Mouse (Mus musculus) left cerebral cortex, adult 18-20 months (tissue): ENCODE measurements at regions not wholly inside any gene's neighbourhood (a gene's known extent, or its start where the extent isn't known, plus 50 kb on each side); places are given as distances from the start of the nearest gene placed in this dataset.

Experiments
- DNase-seq, 2 experiments: peaks; one replicate each; pipeline ENCODE4 v3.0.0; 2021 to 2022; ENCODE audit warnings: low spot score in 2 of 2, mixed read lengths in 1 of 2

DNA sequence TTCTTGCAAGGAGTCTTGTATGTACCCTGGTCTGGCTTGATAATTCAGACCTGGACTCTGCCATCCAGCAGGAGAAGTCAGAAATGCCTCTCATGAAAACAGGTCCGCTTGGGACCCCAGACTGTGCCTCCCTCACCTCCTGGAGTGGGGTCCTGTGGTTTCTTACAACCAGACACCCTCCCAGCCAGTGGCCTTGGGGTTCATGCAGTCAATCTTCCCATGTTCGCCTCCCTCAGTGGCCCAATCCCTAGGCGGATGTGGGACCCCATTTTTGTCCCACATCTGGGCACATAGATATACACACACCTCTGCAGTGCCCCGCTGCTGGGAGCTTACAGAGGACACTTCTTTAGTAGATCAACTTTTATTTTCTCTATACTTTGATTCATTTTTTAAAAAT lies 217.7 kb downstream of the Lrfn2 start:
- no peak for DNase-seq

DNA sequence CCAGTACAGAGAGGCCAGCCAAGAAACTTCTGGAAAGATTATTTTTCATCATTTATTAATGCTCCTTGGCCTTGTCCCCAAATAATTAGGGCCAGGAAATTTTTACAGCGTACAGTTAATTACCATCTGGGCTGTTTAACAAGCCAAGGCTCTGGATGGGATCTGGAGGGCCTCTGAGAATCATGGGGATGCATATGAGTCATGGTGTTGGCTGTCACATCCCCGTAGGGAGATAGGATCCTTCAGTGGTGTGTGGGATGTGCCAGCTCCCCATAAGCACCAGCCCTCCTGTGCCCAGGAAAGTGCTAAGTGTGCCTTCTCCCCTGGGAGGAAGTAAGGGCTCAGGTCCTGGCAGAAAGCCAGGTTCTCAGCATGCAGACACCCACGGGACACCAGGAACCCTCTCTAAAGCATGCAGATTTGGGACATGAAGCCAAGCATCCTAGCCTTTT lies 218.8 kb downstream of the Lrfn2 start:
- DNase-seq = peak; percentile 48 to 55

DNA sequence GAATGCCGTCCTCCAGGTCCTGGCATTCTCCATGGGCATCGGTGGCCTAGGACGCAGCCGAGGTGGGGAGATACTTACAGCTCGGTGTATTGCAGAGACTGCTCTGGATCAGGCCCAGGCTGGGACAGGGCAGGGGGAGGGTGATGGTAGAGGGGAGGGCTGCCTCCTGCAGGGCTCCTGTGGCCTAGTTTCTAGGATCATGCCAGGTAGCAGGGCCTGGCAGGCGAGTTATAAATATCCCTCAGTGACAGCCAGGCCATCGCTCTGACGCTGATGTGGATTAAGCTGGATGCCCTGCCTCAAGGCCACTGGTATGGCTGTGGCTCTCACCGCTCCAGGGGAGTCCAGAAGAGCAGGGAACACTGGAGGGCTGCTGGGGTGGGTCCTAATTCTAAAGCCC lies 221.8 kb downstream of the Lrfn2 start:
- no peak for DNase-seq

- DNase-seq = no peak
Observed at GRCm38 (mm10) chr17:49155001-49155515, 222.9 kb downstream of the Lrfn2 start.

DNA sequence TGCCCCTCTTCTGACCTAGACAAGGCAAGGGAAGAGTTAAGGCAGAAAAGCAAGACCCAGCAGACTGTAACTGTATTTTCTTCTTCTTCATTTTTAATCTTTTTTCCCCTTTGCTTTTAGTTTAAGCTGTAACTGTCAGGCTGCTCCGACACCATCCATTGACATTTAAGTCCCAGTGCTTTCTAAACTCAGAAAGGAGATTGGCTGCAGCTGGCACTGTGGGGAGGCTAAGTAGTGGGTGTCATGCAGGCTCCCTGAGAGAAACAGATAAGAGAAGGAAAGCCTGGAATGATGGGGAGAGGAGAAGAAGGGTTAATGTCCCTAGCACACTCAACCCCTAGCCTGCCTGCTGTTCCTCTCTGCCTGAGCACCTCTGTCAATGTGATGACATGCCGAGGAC lies 225.4 kb downstream of the Lrfn2 start:
- DNase-seq = peak in 1 of 2 experiments; percentile 21

DNA sequence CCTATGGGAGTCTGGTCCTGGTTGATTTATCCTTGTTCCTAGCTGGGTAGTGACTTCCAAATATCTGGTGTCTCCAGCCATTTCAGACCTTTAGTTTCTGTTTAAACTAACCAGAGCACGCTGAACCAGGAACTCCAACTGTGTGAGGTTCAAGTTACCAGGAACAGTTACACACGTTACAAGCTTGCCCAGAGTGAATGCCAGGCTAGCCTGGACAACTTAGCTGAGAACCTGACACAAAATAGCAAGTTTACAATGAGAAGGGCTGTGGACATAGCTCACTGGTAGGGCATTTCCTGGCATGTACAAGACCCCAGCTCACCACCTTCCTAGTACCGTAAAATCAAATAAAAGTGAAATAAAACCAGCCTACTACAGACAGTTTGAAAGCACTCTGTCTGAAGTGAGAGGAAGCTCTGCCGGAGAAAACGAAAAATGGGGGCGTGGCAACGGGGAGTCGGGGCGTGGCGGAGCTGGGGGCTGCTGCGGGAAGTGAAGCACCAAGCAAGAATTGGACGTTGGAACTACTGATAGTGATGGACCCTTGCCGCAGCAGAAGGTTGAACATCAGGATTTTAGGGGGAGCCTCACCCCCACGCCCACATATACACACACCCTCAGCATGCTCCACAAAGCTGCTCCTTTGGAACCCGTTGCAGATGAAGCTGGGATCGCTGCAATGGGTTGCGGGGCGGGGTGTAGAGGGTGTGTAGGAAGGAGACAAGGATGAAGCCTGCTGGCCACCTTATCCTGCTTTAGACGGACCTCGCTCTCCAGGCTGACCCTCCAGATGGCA lies 239.3 kb downstream of the Lrfn2 start:
- peak in 1 of 2 experiments; percentile 34 for DNase-seq

DNA sequence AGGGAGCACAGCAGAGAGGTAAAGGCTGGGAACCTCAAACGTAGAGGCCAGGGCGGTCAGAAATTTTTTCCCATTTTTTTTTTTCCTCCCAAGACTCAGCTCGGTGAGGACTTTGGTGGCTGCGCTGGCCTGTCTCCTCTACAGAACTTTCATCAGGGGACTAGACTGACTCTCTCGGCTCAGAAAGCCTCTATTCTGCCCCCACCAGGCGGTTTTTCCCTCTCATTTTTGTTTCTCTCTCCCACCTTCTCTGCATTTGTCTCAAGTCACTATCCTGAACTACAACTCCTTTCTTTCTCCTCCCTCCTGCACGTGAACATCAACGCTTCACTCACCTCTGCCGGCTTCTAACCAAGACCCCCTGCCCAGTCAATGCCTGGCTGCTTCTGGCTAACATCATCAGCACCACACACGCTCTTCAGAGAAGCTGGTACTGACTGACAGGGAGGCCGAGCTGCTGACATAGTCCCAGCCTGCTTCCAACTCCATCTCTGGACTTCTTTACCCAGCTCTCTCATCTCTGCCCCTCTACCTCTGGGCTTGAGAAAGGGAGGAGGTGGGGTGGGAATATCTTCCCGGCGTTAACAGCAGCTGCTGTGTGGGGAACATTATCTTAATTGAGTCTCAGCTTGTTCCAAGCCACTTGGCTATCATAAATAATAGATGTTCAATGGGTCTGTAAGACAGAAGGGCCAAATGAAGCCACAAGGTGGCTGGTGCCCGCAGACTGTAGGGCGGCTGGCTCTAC lies 240.0 kb downstream of the Lrfn2 start:
- DNase-seq = peak; percentile 22 to 29

GRCm38 (mm10) chr17:49172800-49173150 lies 240.6 kb downstream of the Lrfn2 start:
- no peak for DNase-seq

DNA sequence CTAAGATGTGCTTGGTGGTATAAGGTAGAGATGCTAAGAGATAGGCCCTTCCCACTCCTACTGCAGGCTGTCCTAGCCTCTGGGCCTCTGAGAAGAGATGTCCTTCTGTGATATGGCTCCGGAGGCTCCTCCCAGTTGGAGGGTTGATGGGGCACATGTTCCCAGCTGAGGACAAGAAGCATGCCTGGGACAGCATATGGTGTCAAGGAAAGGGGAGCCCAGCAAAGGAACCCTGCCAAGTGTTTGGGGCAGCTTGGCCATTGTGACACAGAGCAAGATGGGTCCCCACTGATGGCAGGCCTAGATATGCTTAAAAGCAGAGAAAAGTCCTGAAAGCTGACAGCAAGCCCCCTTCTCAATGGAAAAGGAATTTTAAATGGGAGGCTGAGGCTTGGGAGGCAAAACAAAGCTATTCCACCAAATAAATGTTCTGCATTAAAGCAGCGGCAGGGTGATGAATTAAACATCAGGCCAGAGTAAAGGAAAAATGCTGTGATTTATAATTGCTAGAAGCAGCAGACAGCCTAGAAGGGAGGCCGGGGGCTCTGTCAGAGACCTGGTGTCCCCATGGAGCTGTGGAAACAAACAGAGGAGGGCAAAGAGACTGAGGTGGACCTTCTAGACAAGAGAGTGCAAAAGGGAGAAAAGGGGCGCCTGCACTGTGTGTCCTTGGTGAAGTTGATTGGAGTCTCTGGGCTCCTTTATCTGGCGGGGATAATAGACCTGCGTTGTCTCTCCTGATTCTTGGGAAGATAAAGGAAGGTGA lies 246.0 kb downstream of the Lrfn2 start:
- no peak for DNase-seq

- peak; percentile 26 to 57 for DNase-seq
Observed at GRCm38 (mm10) chr17:49182485-49182884, 245.7 kb upstream of the Mocs1 start.

DNA sequence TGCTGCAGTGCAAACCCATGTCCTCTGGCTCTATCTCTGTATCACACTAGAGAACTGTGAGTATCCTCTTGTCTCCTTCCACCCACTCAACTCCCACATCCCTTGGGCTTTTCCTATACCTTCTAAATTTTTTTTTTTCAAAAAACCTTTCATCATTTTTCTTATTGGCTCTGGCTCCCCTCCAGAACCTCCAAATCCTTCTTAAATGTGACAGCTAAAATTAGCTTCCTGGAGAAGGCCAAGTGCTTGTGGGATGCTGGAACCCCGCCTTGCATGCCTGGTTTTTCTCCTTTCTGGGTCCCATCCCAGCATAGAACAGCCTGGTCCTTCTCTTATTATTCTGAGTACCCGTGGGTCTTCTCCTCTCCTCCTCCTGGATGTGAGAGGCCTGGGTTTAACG lies 244.2 kb upstream of the Mocs1 start:
- DNase-seq = peak; percentile 48 to 55

DNA sequence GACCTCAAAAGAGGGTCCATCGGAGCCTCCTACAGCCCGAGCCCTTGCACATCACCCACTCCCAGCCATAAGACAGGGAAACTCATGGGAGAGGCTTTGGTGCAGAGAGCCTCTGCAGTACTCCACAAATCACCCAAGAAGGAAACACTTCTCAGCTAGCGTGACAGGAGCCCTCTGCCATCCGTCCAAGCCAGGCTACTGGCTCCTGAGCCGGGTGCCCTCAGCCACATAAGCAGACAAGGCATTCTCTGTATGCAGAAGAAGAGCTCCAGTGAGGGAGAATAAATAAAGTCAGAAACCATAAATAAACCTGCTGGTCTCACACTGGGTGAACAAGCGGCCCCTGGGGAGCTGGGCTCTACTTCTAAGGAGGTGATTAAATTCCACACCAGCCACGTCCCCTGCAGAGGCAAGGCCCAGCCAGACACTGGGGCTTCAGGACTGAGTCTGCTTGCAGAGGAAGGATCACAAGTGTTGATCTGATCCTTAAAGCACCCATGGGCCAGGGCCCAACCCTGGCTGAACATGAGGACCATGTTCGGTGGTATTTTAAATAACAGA lies 243.0 kb upstream of the Mocs1 start:
- DNase-seq = no peak

DNA sequence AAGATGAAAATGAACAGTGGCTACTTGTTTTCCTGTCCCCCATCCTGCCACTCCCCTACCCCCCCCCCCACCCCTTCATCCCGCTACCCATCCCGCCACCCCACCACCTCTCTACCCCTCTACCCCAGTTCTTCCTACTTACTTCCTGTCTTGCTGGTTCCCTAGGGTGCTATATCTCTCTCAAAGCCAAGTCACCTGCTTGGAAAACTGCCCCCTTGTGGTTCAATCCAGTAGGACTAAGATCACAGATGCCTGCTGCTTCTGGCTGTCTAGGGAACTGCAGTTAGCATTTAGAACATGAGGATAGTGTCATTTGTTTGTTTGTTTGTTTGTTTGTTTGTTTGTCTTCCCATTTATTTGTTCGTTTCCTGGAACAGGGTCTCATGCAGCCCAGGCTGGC lies 238.4 kb upstream of the Mocs1 start:
- DNase-seq = peak; percentile 48 to 67

GRCm38 (mm10) chr17:49190337-49190736 lies 237.8 kb upstream of the Mocs1 start:
- no peak for DNase-seq

- DNase-seq = no peak
Observed at GRCm38 (mm10) chr17:49196046-49196684, 232.0 kb upstream of the Mocs1 start.

- DNase-seq = no peak
Observed at GRCm38 (mm10) chr17:49201495-49201894, 226.7 kb upstream of the Mocs1 start.

DNA sequence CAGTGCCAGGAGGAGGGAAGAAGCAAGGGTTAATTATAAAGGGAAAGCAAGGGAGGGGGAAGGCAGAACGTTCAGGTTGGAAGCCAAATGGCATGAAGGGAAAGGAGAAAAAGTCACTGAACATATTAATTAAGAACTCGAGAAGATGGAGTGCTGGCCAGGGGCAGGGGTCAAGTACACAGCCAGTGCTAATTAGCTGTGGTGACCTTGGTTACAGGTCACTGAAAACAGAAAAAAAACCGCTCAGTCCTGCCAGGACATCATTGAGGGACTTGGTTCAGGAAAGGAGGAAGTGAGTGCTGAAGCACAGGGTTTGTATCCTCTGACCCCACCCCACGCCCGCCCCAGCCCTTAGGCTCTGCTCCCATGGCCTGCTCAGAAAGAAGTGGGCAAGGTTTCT lies 223.1 kb upstream of the Mocs1 start:
- DNase-seq = no peak

DNA sequence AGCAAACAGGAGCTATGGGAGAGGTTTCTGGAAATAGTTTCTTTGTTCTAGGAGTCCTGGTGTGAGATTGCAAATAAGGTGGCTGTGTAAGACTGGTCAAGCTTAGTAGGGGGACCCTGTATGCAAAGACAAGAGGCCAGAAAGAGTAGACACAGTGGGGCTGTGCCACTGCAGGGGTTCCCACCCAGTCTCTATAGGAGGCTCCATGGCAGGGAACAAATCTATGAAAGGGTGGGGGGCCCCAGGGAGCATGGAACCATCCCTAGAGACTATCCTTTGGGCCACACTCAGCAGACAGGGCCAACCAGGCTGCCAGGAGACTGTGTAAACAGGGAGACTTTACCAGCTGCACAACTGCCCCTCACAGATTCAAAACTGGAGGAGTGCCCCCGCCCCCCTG lies 222.6 kb upstream of the Mocs1 start:
- no peak for DNase-seq

- peak in 1 of 2 experiments; percentile 29 for DNase-seq
Observed at GRCm38 (mm10) chr17:49206708-49207107, 221.5 kb upstream of the Mocs1 start.

DNA sequence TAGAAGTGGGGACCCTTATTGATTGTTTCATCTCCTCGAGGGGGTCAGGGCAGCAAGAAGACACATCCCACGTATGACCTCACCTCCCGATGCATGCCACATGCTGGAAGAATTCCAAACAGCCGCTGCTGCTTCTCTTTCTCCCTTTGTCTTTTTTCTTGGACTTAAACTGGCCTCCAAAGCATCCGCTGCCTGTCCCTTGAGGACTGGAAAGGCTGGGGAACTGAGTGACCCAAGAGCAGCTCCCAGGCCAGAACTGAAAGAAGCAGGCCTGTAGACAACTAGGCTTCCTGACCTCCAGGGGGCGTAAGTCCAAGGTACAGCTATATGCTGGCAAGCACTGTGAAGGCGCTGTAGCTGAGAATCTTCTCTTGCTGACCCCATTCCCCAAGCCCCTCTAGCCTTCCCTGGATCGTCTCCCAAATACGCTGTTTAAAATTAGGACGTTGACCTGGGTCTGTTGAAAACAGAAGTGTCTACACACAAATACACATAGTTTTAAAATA lies 219.8 kb upstream of the Mocs1 start:
- DNase-seq = no peak

DNA sequence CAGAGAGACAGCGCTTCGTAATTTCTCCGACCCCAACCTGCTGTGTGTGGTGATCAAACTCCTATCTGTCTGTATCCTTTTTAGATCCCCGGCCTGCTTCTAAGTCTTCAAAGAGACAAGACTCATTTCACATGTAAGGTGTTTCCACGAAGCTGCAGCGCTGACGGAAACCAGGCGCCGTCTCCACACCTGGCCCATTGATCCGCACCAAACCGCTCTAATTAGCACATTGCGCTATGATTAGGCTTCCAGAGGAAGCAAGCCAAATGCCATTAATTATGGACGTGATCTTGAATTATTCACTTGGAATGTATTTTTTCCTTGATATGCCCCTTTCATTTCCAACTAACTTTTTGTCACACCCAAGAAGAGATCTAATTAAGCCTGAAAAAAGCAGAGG lies 215.2 kb upstream of the Mocs1 start:
- no peak for DNase-seq
